Mouse (Mus musculus) kidney, adult 2 months (tissue): ENCODE results near the gene Cxcl10. TPM values are rescaled to one million over a fixed set of nuclear protein-coding genes. Genes with fewer than 3 reads are reported as not detected.
"Not testable (repeated sequence)": the region's sequence is repeated elsewhere in the genome, so short reads cannot be mapped to it uniquely, and the experiment has no call there.

Experiments used
- DNase-seq: peaks from one replicate; pipeline ENCODE4 v3.0.0; 2021
- H3K27ac ChIP-seq: fragments of 200-500 bp; 2 replicates; pipeline ENCODE4 v1.5.1; 2012; ENCODE audit warnings: low read depth, low read length, control low read depth, inconsistent platforms; ENCODE audit not compliant: insufficient read depth
- H3K27me3 ChIP-seq: fragments of 200-500 bp; replicated peaks from 2 replicates; pipeline ENCODE4 v1.6.1; 2012; ENCODE audit warnings: mild to moderate bottlenecking, moderate library complexity, low read length, inconsistent platforms; ENCODE audit not compliant: control insufficient read depth, insufficient read depth
- H3K36me3 ChIP-seq: fragments of 200-500 bp; 2 replicates; pipeline ENCODE4 v1.6.1; 2012; ENCODE audit warnings: mild to moderate bottlenecking, moderate library complexity, low read length, inconsistent platforms; ENCODE audit not compliant: control insufficient read depth, insufficient read depth
- H3K4me1 ChIP-seq: fragments of 200-500 bp; 2 replicates; pipeline ENCODE4 v1.6.1; 2011; ENCODE audit warnings: low read length; ENCODE audit not compliant: control insufficient read depth, insufficient read depth
- H3K4me3 ChIP-seq: fragments of 200-500 bp; 2 replicates; pipeline ENCODE4 v1.5.1; 2011; ENCODE audit warnings: mild to moderate bottlenecking, low read depth, low read length, control low read depth; ENCODE audit not compliant: insufficient read depth
- CTCF ChIP-seq: fragments of 200-500 bp; conservative IDR thresholded peaks from 2 replicates; pipeline ENCODE4 v1.5.1; 2011; ENCODE audit warnings: low read depth, mild to moderate bottlenecking, control low read depth, low read length, moderate library complexity, mixed read lengths; ENCODE audit not compliant: insufficient read depth, insufficient read length
- POLR2A ChIP-seq: fragments of 200-500 bp; IDR thresholded peaks from one replicate; pipeline ENCODE4 v1.6.1; 2011; ENCODE audit warnings: low read depth, low read length, control low read depth
- whole genome bisulfite sequencing: fragments of 180-500 bp; shearing (Covaris S2); methylation state at CpG from one replicate; pipeline ENCODE4 v1.1.7; 2018; 5-methylcytosine and 5-hydroxymethylcytosine counted together
- polyA plus RNA-seq: library from polyadenylated mRNA; depleted of rRNA; stranded (reverse); fragments of >200 nt; gene quantifications from 2 replicates; pipeline ENCODE4 v1.2.3, GENCODE M21; 2012

Cxcl10 gene
- polyA plus RNA-seq, 1 experiment, result 16.6 TPM

- WGBS, result 18% methylated on average over 12 of the region's 12 CpGs
- Histone ChIP-seq H3K27ac (no peak overlapping the region), H3K4me3 (no peak overlapping the region), H3K4me1 (peaks cover 5% of the 10 kb centered on the region; the same call in 1 of the 2 replicates), H3K27me3 (no peaks in the 10 kb centered on the region), H3K36me3 (no peaks in the 10 kb centered on the region)
- no peak for TF ChIP-seq POLR2A
- no peak for TF ChIP-seq CTCF
- DNase-seq, result no peak
Measured at GRCm38 (mm10) chr5:92358033-92358432, 9.3 kb upstream of the Cxcl10 start.

- TF ChIP-seq POLR2A, result no peak
- no peak for TF ChIP-seq CTCF
- Histone ChIP-seq H3K4me3 (peak overlapping the region; percentile 78), H3K4me1 (peaks cover 13% of the 10 kb centered on the region; the same call in 1 of the 2 replicates), H3K27me3 (no peaks in the 10 kb centered on the region), H3K27ac (peak overlapping the region; percentile 90), H3K36me3 (no peaks in the 10 kb centered on the region)
- peak; percentile 70 for DNase-seq
- 17% methylated on average over 11 of the region's 11 CpGs for WGBS
Measured at GRCm38 (mm10) chr5:92353517-92353916, 4.8 kb upstream of the Cxcl10 start.

- peaks cover 13% of the 10 kb centered on the region; the same call in 1 of the 2 replicates for H3K4me1 ChIP-seq
- H3K27me3 ChIP-seq, H3K36me3 ChIP-seq, DNase-seq: not testable (repeated sequence)
- peak overlapping the region; percentile 33; the same call in 1 of the 2 replicates for H3K4me3 ChIP-seq
- WGBS, result 62% methylated on average over 4 of the region's 4 CpGs
- H3K27ac ChIP-seq, result peak overlapping the region; percentile 61; the same call in 1 of the 2 replicates
Measured at GRCm38 (mm10) chr5:92352716-92353115, 4.0 kb upstream of the Cxcl10 start.

GRCm38 (mm10) chr5:92349731-92350130 is 1.0 kb upstream of the Cxcl10 start:
- no peak for TF ChIP-seq POLR2A
- no peak for TF ChIP-seq CTCF
- 70% methylated on average over 7 of the region's 7 CpGs for WGBS

GRCm38 (mm10) chr5:92345006-92345405 is 3.7 kb downstream of the Cxcl10 start:
- H3K27ac ChIP-seq, result no peak overlapping the region
- 79% methylated on average over 8 of the region's 8 CpGs for WGBS
- no peaks in the 10 kb centered on the region for H3K27me3 ChIP-seq
- H3K36me3 ChIP-seq, result no peaks in the 10 kb centered on the region
- no peak overlapping the region for H3K4me3 ChIP-seq
- TF ChIP-seq CTCF (no peak), POLR2A (no peak)
- peaks cover 6% of the 10 kb centered on the region; the same call in 1 of the 2 replicates for H3K4me1 ChIP-seq
- DNase-seq, result no peak

More at GRCm38 (mm10) chr5:92349731-92350130, 1.0 kb upstream of the Cxcl10 start:
- DNase-seq, result no peak
- Histone ChIP-seq H3K4me1 (peaks cover 13% of the 10 kb centered on the region; the same call in 1 of the 2 replicates), H3K27me3 (no peaks in the 10 kb centered on the region), H3K4me3 (no peak overlapping the region), H3K27ac (0 out of 2 replicates have a peak overlapping the region, but pooled peaks have one; percentile 51), H3K36me3 (no peaks in the 10 kb centered on the region)

GRCm38 (mm10) chr5:92340606-92341005 is 8.1 kb downstream of the Cxcl10 start:
- 66% methylated on average over 4 of the region's 4 CpGs for WGBS

GRCm38 (mm10) chr5:92336743-92337142 is 11.9 kb downstream of the Cxcl10 start:
- Histone ChIP-seq H3K27me3 (no peaks in the 10 kb centered on the region), H3K4me1 (no peaks in the 10 kb centered on the region), H3K27ac (no peak overlapping the region), H3K36me3 (no peaks in the 10 kb centered on the region), H3K4me3 (no peak overlapping the region)
- TF ChIP-seq POLR2A, result no peak
- TF ChIP-seq CTCF, result no peak
- WGBS, result 72% methylated on average over 3 of the region's 3 CpGs
- DNase-seq, result no peak

More at GRCm38 (mm10) chr5:92340606-92341005, 8.1 kb downstream of the Cxcl10 start:
- no peak for DNase-seq
- Histone ChIP-seq H3K27ac (no peak overlapping the region), H3K27me3 (no peaks in the 10 kb centered on the region), H3K36me3 (no peaks in the 10 kb centered on the region), H3K4me1 (no peaks in the 10 kb centered on the region), H3K4me3 (no peak overlapping the region)
- TF ChIP-seq CTCF (no peak), POLR2A (no peak)
